Mouse (Mus musculus) cerebellum, adult 2 months (tissue): ENCODE data around the gene Pitpnm2. TPM values are rescaled to one million over a fixed set of nuclear protein-coding genes. Genes with fewer than 3 reads are reported as not detected.

Source experiments
- DNase-seq, 2 experiments: peaks; one replicate each; pipeline ENCODE4 v3.0.0; 2021
- H3K27ac ChIP-seq: fragments of 200-500 bp; 2 replicates; pipeline ENCODE4 v1.5.1; 2012; ENCODE audit warnings: low read length, control low read depth, inconsistent platforms; ENCODE audit not compliant: insufficient read depth
- H3K27me3 ChIP-seq: fragments of 200-500 bp; 2 replicates; pipeline ENCODE4 v1.6.1; 2012; ENCODE audit warnings: inconsistent platforms, mild to moderate bottlenecking, low read length, moderate library complexity; ENCODE audit not compliant: control insufficient read depth, insufficient read depth
- H3K4me1 ChIP-seq: fragments of 200-500 bp; 2 replicates; pipeline ENCODE4 v1.6.1; 2011; ENCODE audit warnings: low read length; ENCODE audit not compliant: control insufficient read depth, insufficient read depth
- H3K4me3 ChIP-seq: fragments of 200-500 bp; replicated peaks from 2 replicates; pipeline ENCODE3; 2011; ENCODE audit warnings: mild to moderate bottlenecking, low read depth, low read length, control low read depth; ENCODE audit not compliant: insufficient read depth
- CTCF ChIP-seq: fragments of 200-500 bp; IDR thresholded peaks from 2 replicates; pipeline ENCODE4 v1.5.1; 2011; ENCODE audit warnings: low read depth, mild to moderate bottlenecking, control low read depth, low read length, moderate library complexity, borderline replicate concordance; ENCODE audit not compliant: insufficient read depth
- POLR2A ChIP-seq: fragments of 200-500 bp; IDR thresholded peaks from 2 replicates; pipeline ENCODE4 v1.6.1; 2011; ENCODE audit warnings: low read length, control low read depth, borderline replicate concordance; ENCODE audit not compliant: insufficient read depth
- WGBS: fragments of 180-500 bp; shearing (Covaris S2); methylation state at CpG from one replicate; pipeline ENCODE4 v1.1.7; 2018; 5-methylcytosine and 5-hydroxymethylcytosine counted together
- polyA plus RNA-seq: library from polyadenylated mRNA; depleted of rRNA; stranded (reverse); fragments of >200 nt; gene quantifications from 2 replicates; pipeline ENCODE4 v1.2.3, GENCODE M21; 2012

Gene Pitpnm2
- polyA plus RNA-seq, 1 experiment = 54.2 TPM

DNA sequence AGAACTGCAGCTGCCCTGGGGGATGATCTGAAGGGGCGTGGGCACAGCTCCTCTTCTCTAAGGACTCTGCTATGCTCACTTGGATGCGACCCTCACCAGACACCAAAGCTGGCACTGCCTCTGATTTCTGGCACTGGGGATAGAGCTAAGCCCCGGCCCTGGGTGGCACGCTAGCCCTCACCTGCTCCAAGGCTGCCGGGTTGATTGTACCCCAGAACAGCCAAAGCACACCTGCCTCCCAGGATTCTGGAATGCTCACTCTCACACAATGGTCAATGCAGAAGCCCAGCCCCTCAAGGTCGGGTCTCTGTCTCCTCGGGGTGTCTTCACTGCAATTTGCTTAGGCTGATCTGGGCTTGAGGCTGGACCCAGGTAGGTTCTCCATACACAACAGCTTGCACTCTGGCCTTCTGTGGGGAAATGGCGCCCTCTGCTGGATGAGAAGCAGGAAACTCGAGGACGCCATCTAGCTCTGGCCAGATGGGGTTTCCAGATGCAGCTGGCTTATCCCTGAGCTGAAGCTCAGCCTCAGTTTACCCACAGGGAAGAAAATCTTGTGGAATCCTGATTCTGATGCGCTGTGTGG, 164.9 kb downstream of the Pitpnm2 start:
- H3K27me3 ChIP-seq = no peaks in the 10 kb centered on the region
- WGBS = 26% methylated on average over 11 of the region's 11 CpGs
- no peaks in the 10 kb centered on the region; the same call in 1 of the 2 replicates for H3K4me1 ChIP-seq
- TF ChIP-seq CTCF (peak; percentile 99), POLR2A (no peak)
- peak; percentile 77 to 87 for DNase-seq
- no peak overlapping the region for H3K4me3 ChIP-seq
- H3K27ac ChIP-seq = no peak overlapping the region

DNA sequence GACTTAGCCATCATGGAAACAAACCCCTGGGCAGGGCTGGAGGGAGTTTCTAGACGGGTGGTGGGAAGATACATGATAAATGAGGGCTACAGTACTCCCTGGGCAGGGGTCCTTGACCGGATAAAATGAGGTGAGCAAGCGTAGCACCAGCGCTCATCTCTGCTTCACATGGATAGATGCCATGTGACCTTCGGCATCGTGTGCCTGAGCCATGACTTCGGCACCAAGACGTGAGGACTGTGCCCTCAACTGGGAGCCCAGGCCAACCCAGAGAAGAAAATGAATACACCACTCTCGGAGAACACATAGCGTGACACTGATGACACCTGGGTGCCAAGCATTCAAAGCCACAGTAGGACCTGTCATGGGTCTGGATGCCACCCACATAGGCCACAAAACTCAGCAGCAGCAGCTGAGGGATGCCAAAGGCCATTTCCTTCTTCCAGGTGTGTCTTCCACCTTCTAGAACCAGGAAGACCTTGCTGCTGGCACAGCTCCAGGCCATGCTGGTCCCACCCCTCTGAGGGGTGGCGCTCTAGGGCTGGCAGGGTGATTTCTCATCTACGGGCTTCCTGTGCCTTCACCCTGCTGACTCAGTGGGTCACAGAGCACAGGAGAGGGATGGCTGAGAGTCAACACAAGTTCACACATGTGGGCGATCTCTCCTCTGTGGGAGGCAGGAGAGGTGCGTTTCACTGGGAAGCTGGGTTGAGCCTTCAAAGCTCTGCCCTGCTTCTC, 165.5 kb downstream of the Pitpnm2 start:
- Histone ChIP-seq H3K4me3 (no peak overlapping the region), H3K27me3 (no peaks in the 10 kb centered on the region), H3K27ac (no peak overlapping the region), H3K4me1 (peaks cover 5% of the 10 kb centered on the region)
- 74% methylated on average over 14 of the region's 14 CpGs for WGBS
- TF ChIP-seq CTCF (no peak), POLR2A (no peak)
- DNase-seq = no peak

DNA sequence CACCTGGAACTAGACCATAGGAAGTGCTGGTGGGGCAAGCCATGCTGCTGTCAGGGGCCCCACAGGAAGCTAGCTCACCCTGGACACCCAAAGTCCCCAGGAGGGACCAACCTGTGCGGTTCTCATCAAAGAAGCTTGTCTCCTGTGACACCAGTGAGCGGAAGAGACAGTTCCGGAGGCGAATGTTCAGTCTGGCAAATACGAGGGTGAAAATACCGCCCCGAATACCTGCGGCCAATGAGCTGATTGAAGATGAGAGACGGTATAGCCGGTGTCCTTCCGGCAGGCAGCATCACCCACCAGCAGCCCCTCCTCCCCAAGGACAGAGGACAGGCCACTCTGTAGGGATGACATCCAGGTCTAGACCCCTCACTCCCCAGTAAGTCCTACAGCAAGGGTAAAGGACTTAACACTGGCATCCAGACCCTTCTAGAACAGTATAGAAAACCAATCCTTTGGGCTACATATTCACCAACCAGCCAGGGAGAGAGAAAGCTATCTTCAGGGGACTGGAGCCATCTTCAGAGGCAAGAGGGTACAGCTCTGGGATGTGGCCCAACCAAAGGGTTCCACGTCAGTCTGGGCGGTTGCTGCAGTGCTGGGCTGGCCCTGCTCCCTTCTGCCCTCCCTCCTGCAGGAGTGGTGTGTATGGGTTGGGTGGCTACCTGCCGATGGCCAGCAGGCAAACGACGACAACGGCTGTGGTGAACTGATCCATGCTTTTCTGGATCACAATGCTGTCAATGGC, 166.4 kb downstream of the Pitpnm2 start:
- Histone ChIP-seq H3K27ac (no peak overlapping the region), H3K4me1 (peaks cover 13% of the 10 kb centered on the region), H3K27me3 (no peaks in the 10 kb centered on the region), H3K4me3 (no peak overlapping the region)
- TF ChIP-seq CTCF (no peak), POLR2A (no peak)
- DNase-seq = no peak
- 72% methylated on average over 17 of the region's 17 CpGs for WGBS

DNA sequence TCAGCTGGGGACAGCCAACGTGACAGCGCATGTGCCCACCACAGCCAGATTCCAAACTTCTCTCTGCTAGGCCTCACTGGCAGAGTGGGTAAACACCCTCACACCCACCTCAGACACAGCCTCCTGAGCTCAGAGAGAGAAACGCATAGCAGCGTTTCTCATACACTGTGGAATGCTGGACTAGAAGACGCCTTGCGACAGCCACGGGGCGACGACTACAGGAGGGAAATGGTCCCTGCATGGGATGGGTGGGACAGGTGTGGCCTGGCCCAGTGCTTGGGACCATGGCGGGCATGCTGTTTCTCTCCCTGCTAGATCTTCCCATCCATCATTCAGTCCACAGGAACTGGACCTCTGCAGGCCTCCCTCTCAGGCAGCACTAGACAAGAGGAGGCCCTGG, 167.1 kb downstream of the Pitpnm2 start:
- Histone ChIP-seq H3K27ac (no peak overlapping the region), H3K4me1 (peaks cover 16% of the 10 kb centered on the region), H3K27me3 (no peaks in the 10 kb centered on the region), H3K4me3 (no peak overlapping the region)
- DNase-seq = no peak
- TF ChIP-seq CTCF (no peak), POLR2A (no peak)
- 80% methylated on average over 10 of the region's 10 CpGs for WGBS

DNA sequence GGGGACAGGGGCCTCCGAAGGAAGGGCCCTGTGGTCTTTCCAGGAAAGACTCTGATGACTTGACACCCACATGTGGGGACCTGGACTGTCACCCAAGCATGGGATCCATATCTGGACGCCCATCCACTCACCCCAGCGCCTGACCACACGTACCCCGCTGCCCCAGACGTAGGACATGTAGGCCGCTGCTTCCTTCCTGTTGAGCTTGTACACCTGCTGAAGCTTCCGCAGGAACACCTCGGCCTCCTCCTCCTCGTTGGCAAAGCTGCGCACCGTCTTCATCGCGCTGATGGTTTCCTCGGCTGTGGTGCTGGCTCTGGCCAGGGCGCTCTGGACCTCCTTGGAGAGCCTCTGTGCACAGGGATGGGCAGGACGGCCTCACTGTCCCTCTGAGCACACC, 169.7 kb downstream of the Pitpnm2 start:
- H3K4me1 ChIP-seq = peaks cover 16% of the 10 kb centered on the region
- TF ChIP-seq POLR2A (no peak), CTCF (no peak)
- no peak for DNase-seq
- H3K4me3 ChIP-seq = no peak overlapping the region
- 89% methylated on average over 17 of the region's 17 CpGs for WGBS
- H3K27ac ChIP-seq = no peak overlapping the region
- no peaks in the 10 kb centered on the region for H3K27me3 ChIP-seq

DNA sequence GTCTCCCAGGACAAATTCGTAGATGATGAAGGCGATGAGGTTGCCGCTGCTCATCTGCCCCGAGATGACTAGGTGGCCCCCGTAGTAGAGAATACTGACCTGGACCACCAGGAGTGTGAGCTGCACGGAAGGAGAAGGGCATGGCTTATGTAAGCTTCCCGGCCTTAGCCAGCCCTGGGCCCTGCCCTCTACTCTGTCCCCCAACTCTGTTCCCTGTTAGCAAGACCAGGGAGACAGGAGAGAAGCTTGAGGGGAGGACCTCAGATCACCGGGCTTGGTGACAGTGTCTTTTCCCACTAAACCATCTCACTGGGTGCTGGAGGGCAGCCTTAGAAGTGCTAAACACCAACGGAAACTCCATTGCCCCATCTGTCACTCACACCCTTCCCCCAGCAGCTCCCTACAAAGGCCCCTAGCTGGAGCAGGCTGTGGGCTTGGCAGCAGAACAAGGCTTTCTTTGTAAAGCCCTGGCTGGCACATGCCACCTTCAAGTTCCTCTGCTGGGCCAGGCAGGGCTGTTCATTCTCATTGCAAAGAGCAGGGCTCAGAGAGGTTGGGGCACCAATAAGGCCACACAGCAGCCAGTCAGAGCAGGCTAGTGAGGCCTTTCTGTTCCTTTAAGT, 170.7 kb downstream of the Pitpnm2 start:
- H3K4me1 ChIP-seq = peaks cover 16% of the 10 kb centered on the region
- 36% methylated on average over 9 of the region's 9 CpGs for WGBS
- TF ChIP-seq POLR2A = no peak
- no peak for TF ChIP-seq CTCF
- no peak overlapping the region for H3K27ac ChIP-seq
- H3K4me3 ChIP-seq = no peak overlapping the region
- DNase-seq = peak; percentile 53 to 72
- H3K27me3 ChIP-seq = no peaks in the 10 kb centered on the region

DNA sequence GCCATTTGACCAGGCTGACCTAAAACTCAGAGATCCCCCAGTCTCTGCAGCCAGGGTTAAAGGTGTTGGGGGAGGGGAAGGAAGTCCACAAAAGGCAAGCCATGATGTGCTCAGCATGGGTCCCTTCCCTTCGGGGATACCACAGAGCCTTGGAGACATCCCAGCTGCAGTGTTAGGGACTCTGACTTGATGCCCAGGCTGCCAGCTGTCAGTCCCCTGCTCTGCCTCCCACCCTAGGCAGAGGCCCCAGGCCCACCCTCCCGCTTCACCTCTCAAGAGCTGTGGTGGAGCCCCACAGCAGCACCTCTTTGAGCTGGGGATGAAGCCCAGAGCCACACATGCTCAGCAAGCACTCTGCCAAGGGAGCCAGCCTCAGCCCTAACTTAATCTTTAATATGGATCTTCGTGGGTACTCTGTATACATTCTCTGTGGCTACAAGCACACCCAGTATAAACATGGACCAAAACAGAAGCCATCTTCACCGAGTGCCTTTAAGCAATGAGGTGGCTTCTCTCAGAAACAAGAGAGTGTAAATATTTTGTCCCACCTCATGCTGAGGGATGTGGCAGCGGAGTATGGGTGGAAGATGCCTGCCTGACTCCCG, 171.6 kb downstream of the Pitpnm2 start:
- Histone ChIP-seq H3K4me3 (no peak overlapping the region), H3K27ac (no peak overlapping the region), H3K27me3 (no peaks in the 10 kb centered on the region), H3K4me1 (peaks cover 16% of the 10 kb centered on the region)
- no peak for TF ChIP-seq CTCF
- WGBS = 63% methylated on average over 6 of the region's 6 CpGs
- no peak for DNase-seq

DNA sequence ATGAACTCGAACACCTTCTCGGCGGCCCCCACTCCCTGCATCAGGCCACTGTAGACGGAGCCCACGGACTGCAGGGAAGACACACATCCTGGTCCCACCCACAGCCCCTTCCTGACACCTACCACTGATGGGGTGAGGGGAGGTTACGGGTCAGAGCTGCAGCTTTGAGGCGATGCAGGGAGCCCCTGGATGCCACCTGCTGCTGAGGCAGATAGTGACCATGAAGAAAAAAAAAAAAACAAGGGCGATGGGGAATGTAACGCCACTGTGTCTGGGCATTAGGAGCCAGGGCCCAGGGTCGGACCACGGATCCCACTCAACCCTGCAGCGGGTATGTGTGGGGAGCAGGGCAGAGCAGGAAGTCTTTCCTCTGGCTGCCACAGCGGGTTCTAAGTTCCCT, 172.3 kb downstream of the Pitpnm2 start:
- Histone ChIP-seq H3K27me3 (no peaks in the 10 kb centered on the region), H3K27ac (no peak overlapping the region), H3K4me3 (no peak overlapping the region), H3K4me1 (peaks cover 16% of the 10 kb centered on the region)
- TF ChIP-seq POLR2A = no peak
- no peak for TF ChIP-seq CTCF
- WGBS = 75% methylated on average over 13 of the region's 13 CpGs
- no peak for DNase-seq
